Mouse (Mus musculus) olfactory bulb, adult 2 months (tissue): ENCODE results near the gene Ctnnd2. TPM values are rescaled to one million over a fixed set of nuclear protein-coding genes. Genes with fewer than 3 reads are reported as not detected.

ENCODE experiments used
- H3K27ac ChIP-seq: fragments of 200-500 bp; 2 replicates; pipeline ENCODE4 v1.5.1; 2012; ENCODE audit warnings: low read depth, low read length; ENCODE audit not compliant: insufficient read depth
- H3K4me1 ChIP-seq: fragments of 200-500 bp; 2 replicates; pipeline ENCODE4 v1.6.1; 2012; ENCODE audit warnings: low read length; ENCODE audit not compliant: control insufficient read depth, insufficient read depth
- H3K4me3 ChIP-seq: fragments of 200-500 bp; 2 replicates; pipeline ENCODE4 v1.5.1; 2012; ENCODE audit warnings: mild to moderate bottlenecking, low read depth, low read length, moderate library complexity; ENCODE audit not compliant: insufficient read depth
- CTCF ChIP-seq: fragments of 200-500 bp; IDR thresholded peaks from 2 replicates; pipeline ENCODE4 v1.5.1; 2012; ENCODE audit warnings: low read depth, mild to moderate bottlenecking, low read length, moderate library complexity; ENCODE audit not compliant: insufficient read depth
- POLR2A ChIP-seq: fragments of 200-500 bp; IDR thresholded peaks from 2 replicates; pipeline ENCODE4 v1.6.1; 2012; ENCODE audit warnings: mild to moderate bottlenecking, low read depth, low read length, moderate library complexity; ENCODE audit not compliant: insufficient read depth
- WGBS: fragments of 180-500 bp; shearing (Covaris S2); methylation state at CpG from one replicate; pipeline ENCODE4 v1.1.7; 2018; 5-methylcytosine and 5-hydroxymethylcytosine counted together
- polyA plus RNA-seq: library from polyadenylated mRNA; stranded (reverse); fragments of >200 nt; gene quantifications from 2 replicates; pipeline ENCODE4 v1.2.4, GENCODE M21; 2012; ENCODE audit warnings: low replicate concordance; ENCODE audit not compliant: missing spikeins, insufficient read depth, insufficient read length

Gene Ctnnd2
- polyA plus RNA-seq, 1 experiment, result not detected

DNA sequence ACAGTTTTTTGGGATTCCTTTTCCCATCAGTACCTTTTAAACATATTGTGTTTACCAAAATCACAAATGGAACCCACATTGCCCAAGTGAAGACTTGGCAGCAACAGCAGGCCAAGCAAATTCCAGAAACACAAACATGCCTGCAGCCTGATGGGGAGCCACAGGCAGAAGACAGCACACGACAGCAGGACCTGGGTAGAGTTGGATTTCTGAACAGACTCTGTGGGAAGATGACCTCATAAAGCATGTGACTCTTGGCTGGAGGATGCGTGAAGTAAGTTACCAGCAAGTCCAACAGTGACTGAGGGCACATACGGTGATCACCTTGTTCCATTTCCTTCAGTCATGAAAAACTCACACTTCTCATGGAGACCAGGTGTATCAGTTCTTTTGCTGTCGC, 43.5 kb downstream of the Ctnnd2 start:
- H3K4me1 ChIP-seq, result no peaks in the 10 kb centered on the region
- 82% methylated on average over 4 of the region's 4 CpGs for WGBS
- TF ChIP-seq POLR2A, result no peak
- no peak for TF ChIP-seq CTCF
- no peak overlapping the region for H3K27ac ChIP-seq
- H3K4me3 ChIP-seq, result no peak overlapping the region

DNA sequence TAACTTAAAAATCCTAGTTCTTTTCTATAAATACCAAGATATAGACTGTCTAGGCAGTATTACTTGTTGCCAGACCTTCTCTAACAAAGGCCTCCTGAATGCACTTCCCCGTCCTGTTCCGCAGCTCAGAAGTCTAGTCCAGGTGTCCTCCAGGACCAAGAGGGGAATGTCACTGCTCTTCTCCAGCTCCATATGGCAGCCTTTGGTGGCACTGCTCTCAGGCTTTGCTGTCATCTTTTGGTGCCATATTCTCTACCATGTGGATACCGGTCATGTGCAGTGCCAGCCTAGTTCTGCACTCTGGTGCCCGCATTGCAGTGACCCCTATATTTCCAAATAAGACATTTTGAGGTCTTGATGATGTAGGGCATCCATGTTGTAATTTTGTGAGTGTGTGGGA, 56.7 kb downstream of the Ctnnd2 start:
- 96% methylated on average over 4 of the region's 4 CpGs for WGBS

DNA sequence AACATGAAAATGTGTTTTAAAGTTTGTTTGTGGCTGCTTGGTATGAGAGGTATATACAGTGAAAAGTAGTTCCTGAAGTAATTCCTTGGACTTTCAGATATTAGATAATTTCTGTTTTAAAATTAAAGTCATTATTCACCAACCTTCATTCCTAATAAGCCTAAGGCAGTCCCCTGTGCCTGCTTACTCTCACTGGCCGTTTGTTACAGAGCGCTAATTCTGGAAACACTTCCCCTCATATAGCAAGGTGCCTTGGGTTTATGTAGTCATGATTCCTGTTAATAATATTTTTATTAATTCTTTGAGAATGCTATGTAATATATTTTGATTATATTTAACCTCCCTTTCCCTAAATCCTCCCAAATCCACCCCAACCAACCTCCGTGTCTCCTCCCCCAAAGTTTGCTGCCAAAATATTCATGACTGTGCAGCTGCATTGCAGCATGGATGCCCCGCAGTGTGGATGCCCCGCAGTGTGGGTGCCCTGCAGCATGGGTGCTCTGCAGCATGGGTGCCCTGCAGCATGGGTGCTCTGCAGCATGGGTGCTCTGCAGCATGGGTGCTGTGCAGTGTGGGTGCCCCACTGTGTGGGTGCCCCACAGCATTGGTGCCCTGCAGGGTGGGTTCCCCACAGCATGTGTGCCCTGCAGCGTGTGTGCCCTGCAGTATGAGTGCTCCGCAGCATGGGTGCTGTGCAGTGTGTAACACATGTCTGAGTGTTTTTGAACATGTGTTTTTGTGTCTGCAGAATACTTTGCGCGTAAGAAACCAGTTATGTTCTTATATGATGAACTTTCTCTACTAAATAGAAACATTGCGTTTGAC, 63.0 kb downstream of the Ctnnd2 start:
- Histone ChIP-seq H3K27ac (no peak overlapping the region), H3K4me3 (no peak overlapping the region), H3K4me1 (peaks cover 4% of the 10 kb centered on the region; the same call in 1 of the 2 replicates)
- WGBS, result 76% methylated on average over 10 of the region's 10 CpGs
- no peak for TF ChIP-seq CTCF
- TF ChIP-seq POLR2A, result no peak

More for the DNA sequence above, 56.7 kb downstream of the Ctnnd2 start:
- Histone ChIP-seq H3K4me3 (no peak overlapping the region), H3K4me1 (no peaks in the 10 kb centered on the region), H3K27ac (no peak overlapping the region)
- TF ChIP-seq CTCF (no peak), POLR2A (no peak)

DNA sequence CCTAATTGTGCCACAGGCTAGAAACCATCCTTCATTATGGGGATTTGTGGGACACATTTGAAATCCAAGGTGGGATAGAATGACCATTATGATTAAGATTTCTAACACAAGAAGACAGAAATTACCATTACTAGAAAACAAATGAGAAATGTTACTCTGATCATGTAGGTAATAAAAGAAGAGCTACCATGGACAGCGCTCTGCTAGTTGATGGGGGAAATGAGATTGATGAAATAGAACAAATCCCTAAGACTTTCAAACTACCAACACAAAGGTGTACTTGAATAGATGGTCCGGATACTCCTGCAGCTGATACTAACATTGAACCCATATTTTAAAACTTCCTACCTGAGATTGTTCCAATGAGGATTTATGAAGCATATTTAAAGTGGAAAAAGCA, 68.5 kb downstream of the Ctnnd2 start:
- no peak overlapping the region for H3K4me3 ChIP-seq
- 94% methylated on average over 2 of the region's 2 CpGs for WGBS
- TF ChIP-seq CTCF (no peak), POLR2A (no peak)
- no peak overlapping the region for H3K27ac ChIP-seq
- H3K4me1 ChIP-seq, result no peaks in the 10 kb centered on the region

DNA sequence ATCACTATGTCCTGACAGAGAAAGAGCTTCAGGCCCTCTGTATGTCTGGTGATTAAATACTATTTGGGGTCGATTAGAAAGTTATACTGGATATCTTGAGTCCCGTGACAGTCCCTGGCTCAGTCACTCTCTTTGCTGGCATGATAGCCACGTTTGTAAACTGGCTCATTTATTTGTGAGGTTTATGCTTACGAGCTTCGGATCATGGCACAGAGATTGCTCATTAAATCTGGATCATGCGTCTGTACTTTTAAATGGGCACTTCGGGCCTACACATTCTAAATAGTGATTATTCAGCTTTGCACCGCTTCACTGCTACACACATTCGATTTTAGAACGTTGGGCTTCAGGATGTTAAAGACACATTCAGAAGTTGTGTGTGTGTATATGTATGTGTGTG, 96.4 kb downstream of the Ctnnd2 start:
- TF ChIP-seq POLR2A, result no peak
- no peak for TF ChIP-seq CTCF
- peaks cover 5% of the 10 kb centered on the region for H3K4me1 ChIP-seq
- 56% methylated on average over 10 of the region's 10 CpGs for WGBS

DNA sequence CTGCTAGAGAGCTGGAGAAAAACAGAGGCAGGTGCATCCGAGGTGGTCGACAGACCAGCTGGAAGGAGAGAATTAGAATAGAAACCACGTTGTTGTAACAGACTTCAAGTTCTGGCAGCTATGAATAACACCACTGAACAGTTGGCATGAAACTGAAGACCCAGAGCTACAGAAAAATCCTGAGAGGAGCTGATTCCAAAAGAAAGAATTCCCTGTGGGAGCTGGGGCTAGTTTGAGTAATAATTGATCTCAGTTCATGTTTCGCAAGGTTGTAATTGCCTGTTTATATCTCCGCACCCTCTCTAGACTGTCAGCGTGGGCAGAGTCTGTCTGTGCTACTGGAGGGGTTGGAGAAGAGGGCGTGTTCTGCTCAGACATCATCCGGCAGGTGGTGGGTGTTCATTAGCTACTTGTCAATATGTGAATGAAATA, 98.8 kb downstream of the Ctnnd2 start:
- no peak overlapping the region for H3K4me3 ChIP-seq

More for the DNA sequence above, 96.4 kb downstream of the Ctnnd2 start:
- no peak overlapping the region for H3K4me3 ChIP-seq
- H3K27ac ChIP-seq, result no peak overlapping the region

DNA sequence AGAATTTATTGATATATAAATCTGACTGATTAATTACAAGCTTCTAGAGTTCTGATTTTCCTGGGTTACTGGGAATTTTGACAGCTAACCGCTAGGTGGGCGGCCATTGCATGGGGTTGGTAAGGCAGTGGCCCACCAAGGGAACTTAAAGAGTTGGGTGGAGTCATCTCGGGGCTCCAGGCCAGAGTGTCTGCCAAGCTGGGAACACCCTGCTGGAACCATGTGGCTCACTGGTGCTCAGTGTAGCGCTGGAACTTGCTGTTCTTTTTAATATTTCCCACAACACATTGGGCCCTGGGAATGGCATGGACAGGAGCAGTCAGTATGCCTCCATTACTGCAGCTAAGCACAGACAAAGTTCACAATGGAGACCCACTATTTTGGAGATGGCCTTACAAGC, 99.9 kb downstream of the Ctnnd2 start:
- Histone ChIP-seq H3K4me1 (peaks cover 5% of the 10 kb centered on the region), H3K27ac (no peak overlapping the region), H3K4me3 (no peak overlapping the region)
- WGBS, result 83% methylated on average over 4 of the region's 4 CpGs
- TF ChIP-seq CTCF (no peak), POLR2A (no peak)

More for the DNA sequence above, 98.8 kb downstream of the Ctnnd2 start:
- H3K27ac ChIP-seq, result no peak overlapping the region
- WGBS, result 17% methylated on average over 8 of the region's 8 CpGs
- TF ChIP-seq POLR2A (no peak), CTCF (no peak)
- peaks cover 5% of the 10 kb centered on the region for H3K4me1 ChIP-seq

DNA sequence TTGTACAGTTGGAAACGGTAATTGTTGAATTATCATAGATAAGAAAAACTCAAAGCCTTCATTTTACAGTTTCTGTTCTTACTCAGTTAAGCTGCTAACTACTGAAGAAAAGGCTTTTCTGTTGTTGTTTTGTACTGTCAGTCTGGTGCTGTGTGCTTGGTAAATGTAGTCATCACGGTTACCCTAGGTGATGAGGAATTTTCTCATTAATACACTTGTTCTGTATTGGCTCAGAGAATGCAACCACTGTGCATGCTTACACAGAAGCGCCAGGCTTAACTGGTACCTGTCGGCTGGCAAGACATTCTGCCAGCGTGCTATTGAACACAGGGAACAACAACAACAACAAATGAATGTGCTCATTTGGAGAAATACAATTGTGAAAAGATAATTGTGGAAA, 103.3 kb downstream of the Ctnnd2 start:
- no peak overlapping the region for H3K27ac ChIP-seq
- TF ChIP-seq POLR2A, result no peak
- no peak for TF ChIP-seq CTCF
- peaks cover 5% of the 10 kb centered on the region for H3K4me1 ChIP-seq
- WGBS, result 28% methylated on average over 5 of the region's 5 CpGs
- no peak overlapping the region for H3K4me3 ChIP-seq

DNA sequence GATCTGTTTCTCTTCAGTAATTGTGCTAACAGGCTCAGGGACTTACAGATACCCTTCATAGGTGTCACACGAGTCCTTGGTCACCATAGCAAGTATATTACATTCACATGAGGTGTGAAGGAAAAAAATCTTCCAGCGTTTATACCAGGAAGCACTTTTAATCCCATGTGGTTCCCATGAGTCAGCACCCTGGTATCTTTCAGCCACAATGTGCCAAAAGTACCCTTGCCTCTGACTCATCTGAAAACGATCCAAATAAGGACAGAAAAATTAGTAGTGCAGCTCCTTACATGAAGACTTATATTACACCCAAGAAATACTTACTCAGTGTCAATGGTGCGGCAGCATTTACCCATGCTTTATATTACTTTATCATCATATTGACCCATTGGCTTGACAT, 104.3 kb downstream of the Ctnnd2 start:
- H3K27ac ChIP-seq, result no peak overlapping the region
- 30% methylated on average over 4 of the region's 4 CpGs for WGBS
- no peak for TF ChIP-seq POLR2A
- TF ChIP-seq CTCF, result no peak
- H3K4me3 ChIP-seq, result no peak overlapping the region
- no peaks in the 10 kb centered on the region for H3K4me1 ChIP-seq

DNA sequence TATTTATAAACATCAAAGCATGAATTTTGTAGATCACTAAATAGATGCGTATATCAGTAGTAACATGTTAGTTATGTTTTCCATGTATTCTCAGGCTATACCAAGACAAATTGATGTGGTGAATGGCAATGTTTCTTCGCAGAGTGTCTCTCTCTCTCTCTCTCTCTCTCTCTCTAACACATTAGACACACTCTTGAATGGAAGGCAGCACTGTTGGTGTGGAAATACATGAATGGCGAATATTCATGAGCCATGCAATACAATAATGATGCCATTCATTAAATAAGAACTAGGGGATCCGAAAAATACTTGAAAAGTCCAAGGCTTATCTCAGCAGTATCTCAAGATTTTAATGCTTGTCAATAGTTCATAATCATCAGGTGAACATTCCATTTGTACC, 106.2 kb downstream of the Ctnnd2 start:
- Histone ChIP-seq H3K27ac (no peak overlapping the region), H3K4me1 (no peaks in the 10 kb centered on the region), H3K4me3 (no peak overlapping the region)
- TF ChIP-seq POLR2A, result no peak
- no peak for TF ChIP-seq CTCF
- WGBS, result 77% methylated on average over 4 of the region's 4 CpGs
